Mouse (Mus musculus) heart, adult 9 months (tissue): Measurements from ENCODE around the gene Ankrd28.

Source experiments
- DNase-seq, 2 experiments: peaks; one replicate each; pipeline ENCODE4 v3.0.0; 2022; ENCODE audit warnings: low spot score in 2 of 2

The Ankrd28 gene

DNA sequence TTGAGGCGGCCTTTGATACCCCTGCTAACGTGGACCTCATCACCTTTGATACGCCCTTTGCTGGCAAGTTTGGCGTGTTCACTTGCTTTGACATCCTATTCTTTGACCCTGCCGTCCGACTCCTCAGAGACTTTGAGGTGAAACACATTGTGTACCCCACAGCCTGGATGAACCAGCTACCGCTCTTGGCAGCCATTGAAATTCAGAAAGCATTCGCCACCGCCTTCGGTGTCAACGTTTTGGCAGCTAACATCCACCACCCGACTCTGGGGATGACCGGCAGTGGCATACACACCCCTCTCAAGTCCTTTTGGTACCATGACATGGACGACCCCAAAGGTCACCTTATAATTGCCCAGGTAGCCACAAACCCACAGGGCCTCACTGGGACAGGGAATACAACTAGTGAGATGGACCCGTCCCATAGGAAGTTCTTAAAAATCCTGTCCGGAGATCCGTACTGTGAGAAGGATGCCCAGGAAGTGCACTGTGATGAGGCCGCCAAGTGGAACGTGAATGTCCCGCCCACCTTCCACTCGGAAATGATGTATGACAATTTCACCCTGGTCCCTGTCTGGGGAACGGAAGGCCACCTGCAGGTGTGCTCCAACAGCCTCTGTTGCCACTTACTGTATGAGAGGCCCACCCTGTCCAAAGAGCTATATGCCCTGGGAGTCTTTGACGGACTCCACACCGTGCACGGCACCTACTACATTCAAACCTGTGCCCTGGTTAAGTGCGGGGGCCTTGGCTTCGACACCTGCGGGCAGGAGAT, 163.3 kb downstream of the Ankrd28 start:
- no peak for DNase-seq

DNA sequence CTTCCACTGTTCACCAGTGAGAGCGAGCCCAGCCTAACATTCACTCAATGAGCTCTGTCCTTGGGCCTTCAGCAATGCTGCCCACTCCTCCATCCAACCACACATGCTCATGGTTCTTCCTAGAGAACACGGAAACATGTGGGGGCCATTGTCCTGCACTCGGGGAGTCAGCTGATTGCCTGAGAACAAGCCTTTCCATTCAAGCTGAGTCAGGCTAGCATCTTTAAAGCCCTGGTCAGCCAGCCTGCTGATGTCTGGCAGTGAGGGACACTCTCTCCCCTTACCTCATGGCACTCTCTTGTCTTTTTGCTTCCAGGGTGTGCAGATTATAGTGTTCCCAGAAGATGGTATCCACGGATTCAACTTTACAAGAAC, 164.9 kb downstream of the Ankrd28 start:
- no peak for DNase-seq

DNA sequence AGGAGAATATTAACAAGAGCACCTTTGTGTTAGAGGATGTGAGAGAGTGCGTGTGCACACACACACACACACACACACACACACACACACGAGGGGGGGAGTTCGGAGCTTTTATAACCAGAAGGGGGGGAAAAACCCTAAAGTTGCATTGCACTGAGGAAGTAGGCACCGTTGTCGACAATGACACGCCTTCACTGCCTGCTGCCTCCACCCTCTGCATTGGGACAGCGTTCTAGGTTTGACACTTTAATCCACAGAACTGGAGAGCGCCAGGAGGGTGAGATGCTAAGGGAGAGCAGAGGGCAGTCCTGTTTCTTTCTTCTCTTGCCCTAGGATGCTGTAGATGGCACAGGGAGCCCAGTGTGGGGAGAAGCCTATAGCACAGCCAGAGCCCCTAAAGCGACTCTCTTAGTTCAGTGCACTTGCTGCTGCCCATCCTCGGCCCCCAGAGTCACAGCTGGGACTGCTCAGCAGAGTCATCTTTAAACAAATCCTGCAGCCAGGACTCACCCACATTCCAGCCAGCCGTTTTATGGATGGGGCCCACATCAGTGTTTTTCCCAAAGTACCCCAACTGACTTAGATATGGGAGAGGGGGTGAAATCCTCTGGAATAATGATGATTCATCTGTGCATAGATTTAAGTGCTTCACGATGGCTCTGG, 165.4 kb downstream of the Ankrd28 start:
- no peak for DNase-seq

DNA sequence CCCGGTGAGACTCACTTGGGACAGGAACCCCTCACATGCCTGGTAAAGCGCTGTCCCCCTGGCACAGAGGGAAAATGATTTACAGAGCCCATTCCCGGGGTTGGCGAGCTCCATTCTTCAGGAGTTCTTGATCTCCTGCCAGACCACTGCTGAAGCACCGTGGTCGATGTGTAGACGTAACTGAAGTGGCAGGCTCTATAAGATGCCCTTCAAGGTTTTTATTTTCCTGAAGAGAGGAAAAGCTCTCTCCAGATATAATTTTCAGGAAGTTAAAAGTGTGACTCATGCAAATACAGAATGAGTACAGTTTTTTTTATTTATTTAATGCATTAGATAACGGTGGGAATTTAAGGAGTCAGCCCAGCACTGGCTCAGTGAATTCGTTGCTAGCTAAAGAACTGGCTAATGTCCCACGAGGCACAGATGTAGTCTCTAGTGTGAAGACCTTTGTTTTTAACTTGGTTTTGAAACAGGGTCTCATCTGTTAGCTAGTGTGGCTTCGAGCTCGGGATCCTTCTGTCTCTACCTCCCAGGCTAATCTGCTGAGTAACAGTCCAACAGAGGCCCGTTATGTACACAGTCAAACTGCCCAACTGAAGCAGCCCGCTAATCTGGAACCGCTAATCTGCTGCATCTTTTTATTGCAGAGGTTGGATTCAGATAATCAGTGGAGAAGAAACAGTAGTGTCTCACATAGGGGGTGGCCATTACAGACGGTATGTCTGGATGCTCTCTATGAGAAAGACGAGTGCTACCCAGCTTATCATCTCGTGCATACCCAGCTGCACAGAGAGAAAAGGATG, 166.2 kb downstream of the Ankrd28 start:
- no peak for DNase-seq

DNA sequence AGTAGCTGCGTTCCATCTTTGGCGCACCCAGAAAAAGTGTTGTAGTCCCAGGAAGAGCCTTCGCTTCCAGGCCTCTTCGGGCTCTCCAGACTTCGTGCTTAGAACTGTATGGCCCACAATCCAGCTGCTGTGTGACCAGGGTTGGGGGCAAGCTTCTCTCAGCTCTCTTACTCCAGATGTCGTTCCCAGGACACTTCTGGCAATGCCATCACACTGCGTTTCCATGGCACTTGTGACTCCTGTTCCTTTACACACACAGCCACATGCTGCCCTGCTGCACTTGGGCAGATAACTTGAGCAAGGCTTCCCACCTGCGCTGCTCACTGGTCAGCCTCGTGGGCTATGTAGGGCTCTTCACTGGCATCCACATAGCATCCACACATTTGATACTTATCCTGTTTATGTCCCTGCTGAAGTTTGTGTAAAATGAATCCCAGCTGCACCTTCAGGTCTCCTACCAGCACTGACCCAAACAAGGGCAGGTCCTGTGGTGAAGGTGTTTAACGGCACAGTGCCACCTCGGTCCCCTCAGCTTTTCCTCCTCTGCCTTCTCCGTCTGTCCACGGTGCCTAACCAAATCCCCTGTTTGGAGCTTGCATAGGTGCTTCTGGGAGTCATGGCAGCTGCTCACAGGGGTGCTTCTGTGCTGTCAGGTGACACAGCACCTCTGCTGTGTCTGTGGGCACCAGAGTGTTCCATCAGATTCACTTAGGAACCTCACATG, 166.9 kb downstream of the Ankrd28 start:
- DNase-seq = peak in 1 of 2 experiments; percentile 15

DNA sequence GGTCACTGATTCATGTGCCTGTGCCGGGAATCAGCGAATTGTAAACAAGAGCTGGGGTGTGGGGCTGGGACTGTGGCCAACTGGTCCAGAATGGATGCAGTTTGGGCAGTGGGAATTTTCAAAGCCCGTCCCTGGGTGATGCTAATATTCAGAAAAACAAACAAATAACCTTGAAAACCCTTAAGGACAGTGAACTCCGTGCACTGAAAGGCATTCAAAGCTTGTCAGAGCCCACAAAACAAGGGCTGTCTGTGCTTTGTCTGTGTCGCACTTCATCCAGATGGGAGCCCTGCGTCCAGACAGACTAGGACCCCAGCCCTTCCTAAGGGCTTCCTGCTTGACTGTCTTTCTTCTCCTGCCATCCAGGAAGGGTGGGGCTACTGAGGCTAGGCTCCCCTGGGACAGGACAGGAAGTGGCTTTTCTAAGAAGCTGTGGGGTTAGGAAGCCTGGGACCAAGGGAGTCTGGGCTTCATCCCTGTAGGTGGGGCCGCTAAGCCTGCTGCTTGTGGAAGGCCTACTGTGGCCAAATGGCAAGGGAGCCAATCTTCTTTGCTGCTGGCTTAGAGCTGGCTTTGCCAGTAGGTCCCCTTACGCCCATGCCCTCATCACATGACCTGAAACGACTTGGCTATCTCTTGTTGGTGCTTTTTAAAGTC, 167.8 kb downstream of the Ankrd28 start:
- peak; percentile 94 to 95 for DNase-seq

DNA sequence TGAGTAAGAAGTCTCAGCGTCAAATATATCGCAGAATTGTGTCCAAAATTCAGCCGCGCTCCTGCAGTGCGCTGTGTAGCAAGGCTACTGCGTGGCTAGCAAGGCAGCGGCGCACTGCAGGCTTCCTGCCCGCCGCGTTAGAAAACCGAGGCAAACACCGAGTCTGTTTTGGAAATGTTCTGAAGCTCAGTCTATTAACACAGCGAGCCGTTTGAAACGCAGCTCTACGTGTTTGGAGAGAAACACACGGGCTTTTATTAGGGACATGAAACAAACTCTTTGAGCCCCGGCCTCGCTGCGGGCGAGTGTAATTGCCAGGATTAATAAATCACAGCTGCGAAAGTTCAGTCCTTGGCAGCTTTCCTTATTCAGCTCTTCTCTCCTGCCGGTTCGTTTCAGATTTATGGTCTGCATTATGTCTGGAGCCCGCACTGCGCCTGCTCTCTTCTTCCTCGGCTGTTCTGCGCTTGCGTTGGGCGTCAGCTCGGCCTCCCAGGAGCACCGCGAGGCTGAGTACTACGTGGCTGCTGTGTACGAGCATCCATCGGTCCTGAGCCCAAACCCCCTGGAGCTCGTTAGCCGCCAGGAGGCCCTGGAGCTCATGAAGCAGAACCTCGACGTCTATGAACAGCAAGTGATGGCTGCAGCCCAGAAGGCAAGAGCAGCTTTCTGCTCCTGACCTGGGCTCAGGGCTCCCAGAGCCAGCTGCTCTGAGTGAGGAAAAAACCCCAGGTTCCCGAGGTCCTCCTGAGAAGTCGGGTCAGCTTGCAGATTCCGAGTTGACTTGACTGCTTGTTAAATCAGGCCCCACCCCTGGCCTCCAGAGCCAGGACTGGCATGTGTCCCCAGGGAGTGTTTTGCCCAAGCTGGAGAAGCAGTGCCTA, 168.5 kb downstream of the Ankrd28 start:
- peak; percentile 88 to 91 for DNase-seq

DNA sequence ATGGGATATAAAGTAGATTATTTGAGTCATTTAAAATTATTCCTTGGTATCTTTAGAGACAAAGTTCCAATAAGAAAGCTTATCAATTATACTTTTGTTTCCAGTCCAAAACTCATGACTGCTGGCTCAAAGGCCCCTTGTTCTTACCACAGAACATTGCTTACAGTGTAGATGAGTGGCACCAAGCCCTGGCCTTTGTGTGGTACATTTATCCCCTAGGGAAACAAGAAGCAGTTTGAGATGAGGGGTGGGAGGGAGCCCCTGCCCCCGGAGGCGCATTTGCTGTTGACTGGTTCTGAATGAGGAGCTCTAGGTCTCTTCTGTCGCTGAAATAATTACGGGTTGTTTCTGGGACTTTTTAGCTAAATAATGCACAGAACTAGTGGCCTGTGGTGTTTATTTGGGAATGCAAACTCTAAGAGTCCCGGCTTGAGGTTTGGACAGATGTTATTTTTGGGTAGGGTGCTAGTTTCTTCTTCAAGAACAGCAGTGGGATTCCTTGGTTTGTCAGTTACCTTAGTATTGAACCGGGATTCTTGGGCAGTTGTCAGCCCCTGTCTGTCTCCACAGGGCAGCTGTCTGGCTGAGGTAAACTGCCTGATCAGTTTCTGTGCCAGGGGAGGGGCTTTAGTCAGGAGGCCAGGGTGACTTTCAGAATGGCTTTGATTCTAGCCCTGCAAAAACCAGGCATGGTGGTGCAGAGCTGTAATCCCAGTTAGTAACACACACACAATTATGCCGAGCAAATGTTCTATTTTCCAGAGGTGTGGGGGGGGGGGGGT, 169.9 kb downstream of the Ankrd28 start:
- DNase-seq = no peak

DNA sequence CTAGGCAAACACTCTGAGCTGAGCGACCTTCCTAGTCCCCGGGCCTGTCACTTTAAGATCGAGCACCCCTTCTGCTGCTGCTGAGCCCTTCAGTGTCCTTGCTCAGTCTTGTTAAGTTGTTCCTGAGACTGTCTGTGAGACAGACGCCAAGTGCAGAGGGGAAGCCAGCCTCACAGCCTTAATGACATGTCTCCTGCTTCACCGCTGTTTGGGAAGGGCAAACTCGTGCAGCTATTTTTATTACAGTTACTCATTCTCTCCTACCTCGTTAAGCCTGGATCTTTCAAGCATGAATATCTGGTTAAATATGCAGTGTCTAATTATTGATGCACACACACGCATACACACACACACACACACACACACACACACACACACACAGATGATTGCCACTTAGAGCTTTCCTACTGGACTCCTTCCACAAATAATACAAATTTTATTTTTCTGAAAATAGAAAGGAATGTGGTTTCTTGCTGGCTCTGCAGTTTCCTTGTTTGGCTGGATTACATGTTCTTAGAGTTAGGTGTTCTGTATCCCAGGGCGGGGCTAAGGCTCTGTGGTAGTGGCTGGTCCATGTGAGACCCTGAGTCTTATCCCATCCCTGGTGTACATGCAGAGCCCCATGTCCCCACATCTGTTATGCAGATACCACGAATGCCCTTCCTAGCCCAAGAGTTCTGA, 170.8 kb downstream of the Ankrd28 start:
- peak; percentile 70 to 75 for DNase-seq

DNA sequence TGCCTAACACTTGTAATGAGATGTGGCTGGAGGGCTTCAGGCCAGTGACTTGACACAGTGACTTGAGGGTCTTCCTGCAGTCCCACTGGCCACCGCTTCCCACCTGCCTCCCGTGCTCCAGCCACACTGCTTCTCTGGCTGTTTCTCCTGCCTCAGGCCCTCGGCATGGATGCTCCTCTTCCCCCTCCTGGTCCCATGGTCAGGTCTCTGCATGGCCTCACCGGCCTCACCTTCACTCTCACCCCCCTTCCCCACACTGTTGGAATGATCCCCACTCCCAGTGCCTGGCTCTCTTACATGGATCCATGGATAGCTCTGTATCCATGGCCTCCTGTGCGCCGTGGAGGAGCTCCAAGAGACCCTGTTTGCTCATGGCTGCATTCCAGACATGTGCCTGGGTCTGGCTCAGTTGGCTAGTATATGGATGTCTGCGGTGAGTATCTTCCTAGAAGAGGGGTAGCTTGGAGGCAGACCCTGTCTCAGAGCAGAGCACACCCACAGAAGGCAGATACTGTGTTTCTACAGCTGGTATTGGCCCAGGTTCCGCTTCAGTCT, 172.2 kb downstream of the Ankrd28 start:
- no peak for DNase-seq

DNA sequence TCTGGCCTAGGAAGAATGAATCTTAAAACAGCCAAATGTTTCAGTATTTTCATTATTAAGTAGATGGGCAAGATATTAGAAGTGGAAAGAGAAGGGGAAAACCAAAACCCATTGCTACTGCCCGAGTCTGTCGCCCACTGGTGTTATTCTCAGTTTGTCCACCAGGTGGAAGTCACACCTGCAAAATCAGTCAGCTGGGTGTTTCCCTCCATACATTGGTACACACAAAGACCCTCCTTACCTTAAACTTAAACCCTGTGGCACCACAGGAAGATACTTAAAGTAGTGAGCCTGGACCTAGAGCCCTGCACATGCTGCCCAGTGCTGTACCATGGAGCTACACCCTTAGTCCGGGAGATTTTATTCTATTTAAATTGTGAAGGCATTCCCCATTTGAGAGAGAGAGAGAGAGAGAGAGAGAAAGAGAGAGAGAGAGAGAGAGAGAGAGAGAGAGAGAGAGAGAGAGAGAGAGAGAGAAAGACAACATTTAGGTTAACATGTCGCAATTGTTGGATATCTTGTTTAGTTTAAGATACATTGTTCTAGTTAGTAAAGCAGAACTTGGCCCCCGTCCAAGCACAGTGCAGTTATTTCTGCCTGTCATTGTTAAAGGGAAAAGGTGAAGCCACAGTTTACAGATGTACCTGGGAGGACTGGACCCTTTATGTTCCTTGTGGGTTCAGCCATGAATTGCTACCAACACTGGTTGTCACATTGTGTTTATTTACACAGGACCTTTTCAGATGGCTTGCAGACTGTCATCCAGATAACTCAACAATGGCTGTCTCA, 173.4 kb downstream of the Ankrd28 start:
- DNase-seq = peak in 1 of 2 experiments; percentile 67

DNA sequence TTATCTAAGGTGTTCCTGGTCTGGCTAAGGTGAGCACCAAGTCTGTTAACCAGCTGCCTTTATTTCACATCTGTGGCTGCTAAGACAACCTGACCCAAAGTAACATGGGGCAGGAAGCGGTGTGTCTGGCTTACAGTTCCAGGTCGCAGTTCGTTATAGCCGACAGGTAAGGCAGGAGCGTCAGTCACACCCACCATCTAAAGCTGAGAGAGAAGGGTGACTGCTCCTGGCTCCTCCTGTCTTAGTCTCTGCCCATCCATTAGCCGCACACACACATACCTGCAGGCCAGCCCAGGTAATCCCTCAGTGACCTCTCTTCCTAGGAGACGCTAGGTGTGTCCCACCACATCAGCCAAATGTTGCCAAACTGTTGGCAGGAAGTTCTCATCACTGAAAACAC, 174.1 kb downstream of the Ankrd28 start:
- no peak for DNase-seq

DNA sequence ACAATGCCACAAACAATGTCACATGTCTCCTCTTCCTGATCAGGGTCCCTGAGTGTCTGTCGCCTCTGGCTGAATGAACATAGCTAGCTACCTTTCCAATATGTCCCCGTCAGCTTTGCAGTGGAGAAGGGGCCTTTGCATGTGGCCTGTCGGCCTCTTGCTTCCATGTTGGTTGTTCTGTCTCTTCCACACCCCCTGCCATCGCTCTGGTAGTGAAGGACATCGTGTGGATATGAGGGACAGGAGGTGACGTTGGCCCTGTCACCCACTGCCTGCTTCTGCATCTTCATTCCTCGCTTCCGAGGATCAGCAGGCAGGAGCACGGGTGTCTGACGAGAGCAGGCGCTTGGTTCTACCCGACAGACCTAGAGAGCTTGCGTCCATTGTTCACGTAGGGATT, 175.0 kb downstream of the Ankrd28 start:
- no peak for DNase-seq

DNA sequence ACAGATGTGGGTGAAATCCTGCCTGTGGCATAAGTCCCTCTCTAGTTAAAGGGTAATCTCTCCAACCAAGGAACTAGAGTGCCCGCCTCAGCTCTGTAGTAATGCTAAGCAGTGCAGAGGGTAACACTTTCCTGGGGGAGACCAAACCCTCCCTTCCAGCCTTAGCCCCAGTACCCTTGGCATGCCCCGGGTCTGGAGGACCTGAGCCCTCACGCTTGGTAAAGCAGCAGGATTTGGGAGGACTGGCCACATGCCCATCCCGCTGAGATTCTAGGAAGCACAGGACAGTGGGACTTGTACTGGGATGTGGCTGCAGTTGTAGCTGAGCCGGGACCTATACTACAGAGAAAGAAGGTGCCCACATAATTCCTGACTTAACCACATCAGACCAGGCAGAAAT, 175.6 kb downstream of the Ankrd28 start:
- no peak for DNase-seq

DNA sequence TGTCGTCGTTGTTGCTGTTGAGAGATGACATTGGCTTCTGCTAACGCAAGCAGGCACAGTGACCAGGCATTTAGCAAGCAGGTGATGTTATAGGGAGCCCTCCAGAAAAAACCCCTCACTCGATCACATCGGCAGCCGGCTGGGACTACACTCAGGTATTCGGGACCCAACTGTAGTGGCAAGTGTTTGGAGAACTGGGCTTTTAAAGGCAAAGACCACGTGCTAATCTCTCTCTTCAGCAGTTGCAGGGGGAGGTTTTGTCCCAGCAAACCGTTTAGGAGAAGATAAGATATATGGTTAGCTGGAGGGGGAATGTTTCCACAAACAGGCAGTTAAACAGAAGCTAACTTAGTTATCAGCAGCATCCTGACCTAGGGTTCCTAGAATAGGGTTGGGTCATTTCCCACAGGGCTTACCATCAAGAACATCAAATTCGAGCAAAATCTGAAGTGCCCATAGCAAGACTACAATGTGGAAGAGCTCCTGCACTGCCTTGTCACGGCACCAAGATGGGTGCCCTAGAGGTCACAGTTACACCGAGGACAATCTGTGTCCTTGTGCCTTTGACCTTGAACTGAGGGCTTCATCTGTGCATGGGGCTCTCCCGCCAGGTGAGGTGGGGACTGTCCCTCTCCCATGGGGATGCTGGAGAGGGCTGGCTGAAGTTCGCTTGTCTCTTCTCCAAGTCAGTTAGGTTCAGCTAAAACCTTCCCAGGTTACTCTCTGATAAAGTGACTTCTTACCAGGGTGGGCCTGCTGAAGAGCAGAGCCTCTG, 177.2 kb downstream of the Ankrd28 start:
- DNase-seq = no peak

DNA sequence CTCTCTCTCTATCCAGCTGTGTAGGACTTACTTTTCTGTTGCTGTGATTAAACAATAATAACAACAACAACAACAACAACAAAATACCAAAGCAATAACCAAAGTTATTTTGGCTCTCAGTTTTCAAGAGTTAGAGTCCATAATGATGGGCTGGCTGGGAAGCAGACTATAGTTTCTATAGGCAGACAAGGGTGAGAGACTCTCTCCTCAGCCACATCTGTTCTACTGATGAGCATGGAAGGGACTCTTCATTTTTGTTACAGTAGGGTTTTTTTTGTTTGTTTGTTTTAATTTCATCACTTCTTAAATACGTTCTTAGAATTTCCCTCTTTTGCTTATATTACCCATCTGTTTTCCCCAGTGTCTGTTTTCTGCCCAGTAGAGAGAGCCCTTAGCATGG, 177.8 kb downstream of the Ankrd28 start:
- no peak for DNase-seq

DNA sequence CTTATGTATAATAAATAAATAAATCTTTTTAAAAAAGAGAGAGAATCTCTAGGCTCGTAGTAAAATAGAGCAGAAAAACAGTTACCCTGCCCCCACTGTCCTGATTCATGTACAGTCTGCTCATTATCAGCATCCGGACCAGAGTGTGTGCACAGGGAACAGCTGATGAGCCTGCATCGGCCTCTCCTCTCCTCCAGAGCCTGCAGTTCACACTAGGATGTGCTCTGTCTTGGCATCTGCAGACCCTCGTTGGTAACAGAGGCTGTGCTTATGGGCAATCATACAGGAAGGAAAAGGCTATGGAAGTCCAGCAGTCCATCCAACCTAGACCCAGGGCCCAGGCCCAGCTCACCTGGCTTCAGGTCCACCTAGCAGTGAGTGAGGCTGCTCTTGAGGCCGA, 178.3 kb downstream of the Ankrd28 start:
- DNase-seq = no peak
